Mouse (Mus musculus) stomach, embryonic 15.5 days (tissue): ENCODE data around the gene Hps3. TPM values are rescaled to one million over a fixed set of nuclear protein-coding genes. Genes with fewer than 3 reads are reported as not detected.
"Not testable (repeated sequence)": the region's sequence is repeated elsewhere in the genome, so short reads cannot be mapped to it uniquely, and the experiment has no call there.

Source experiments
- ATAC-seq: fragments of 200-750 bp; cut with Nextera tagmentation; 2 replicates; pipeline ENCODE4 v1.8.0; 2017; ENCODE audit warnings: low read depth, moderate number of reproducible peaks, moderate TSS enrichment; ENCODE audit not compliant: insufficient read depth, low FRiP score
- H3K27ac ChIP-seq: fragments of 300-500 bp; sonication (generic); 2 replicates; pipeline ENCODE4 v1.5.1; 2015; ENCODE audit warnings: mild to moderate bottlenecking, inconsistent platforms
- H3K27me3 ChIP-seq: fragments of 300-500 bp; sonication (generic); replicated peaks from 2 replicates; pipeline ENCODE4 v1.6.1; 2015; ENCODE audit warnings: inconsistent platforms
- H3K36me3 ChIP-seq: fragments of 300-500 bp; sonication (generic); 2 replicates; pipeline ENCODE4 v1.6.1; 2015; ENCODE audit warnings: inconsistent platforms
- H3K4me1 ChIP-seq: fragments of 300-500 bp; sonication (generic); 2 replicates; pipeline ENCODE4 v1.6.1; 2015; ENCODE audit warnings: inconsistent platforms
- H3K4me2 ChIP-seq: fragments of 300-500 bp; sonication (generic); 2 replicates; pipeline ENCODE4 v1.6.1; 2015; ENCODE audit warnings: mild to moderate bottlenecking, inconsistent platforms
- H3K4me3 ChIP-seq: fragments of 300-500 bp; sonication (generic); replicated peaks from 2 replicates; pipeline ENCODE4 v1.5.1; 2015; ENCODE audit warnings: inconsistent platforms
- H3K9ac ChIP-seq: fragments of 300-500 bp; sonication (generic); 2 replicates; pipeline ENCODE4 v1.6.1; 2015; ENCODE audit warnings: inconsistent platforms
- H3K9me3 ChIP-seq: fragments of 300-500 bp; sonication (generic); 2 replicates; pipeline ENCODE4 v1.6.1; 2016; ENCODE audit warnings: inconsistent platforms
- WGBS: fragments of 180-500 bp; shearing (Covaris S2); methylation state at CpG from one replicate; pipeline ENCODE4 v1.1.7; 2015; 5-methylcytosine and 5-hydroxymethylcytosine counted together
- polyA plus RNA-seq: library from polyadenylated mRNA; unstranded; fragments of >200 nt; fragmentation: Nextera tagmentation; extraction: Ambion mirVana; gene quantifications from 2 replicates; pipeline ENCODE4 v1.2.1, GENCODE M21; 2015

The Hps3 gene
- polyA plus RNA-seq, 1 experiment from 2014 or later, result 8.9 TPM

GRCm38 (mm10) chr3:20028640-20029039, 6.5 kb downstream of the Hps3 start:
- Histone ChIP-seq H3K36me3 (no peaks in the 10 kb centered on the region), H3K4me2 (no peak overlapping the region), H3K4me1 (no peaks in the 10 kb centered on the region), H3K4me3 (no peak overlapping the region), H3K27ac (no peak overlapping the region), H3K27me3 (no peaks in the 10 kb centered on the region), H3K9ac (no peak overlapping the region), H3K9me3 (no peaks in the 10 kb centered on the region)
- 94% methylated on average over 3 of the region's 3 CpGs for whole genome bisulfite sequencing
- no peak for ATAC-seq

GRCm38 (mm10) chr3:20027788-20028187, 7.3 kb downstream of the Hps3 start:
- Histone ChIP-seq H3K36me3 (no peaks in the 10 kb centered on the region), H3K4me1 (no peaks in the 10 kb centered on the region), H3K9ac (no peak overlapping the region), H3K27ac (no peak overlapping the region), H3K4me2 (no peak overlapping the region), H3K27me3 (no peaks in the 10 kb centered on the region), H3K4me3 (no peak overlapping the region), H3K9me3 (no peaks in the 10 kb centered on the region)
- WGBS, result 91% methylated on average over 5 of the region's 5 CpGs
- no peak for ATAC-seq

- H3K4me2 ChIP-seq, result no peak overlapping the region
- H3K4me1 ChIP-seq, result no peaks in the 10 kb centered on the region
- no peaks in the 10 kb centered on the region for H3K9me3 ChIP-seq
- H3K9ac ChIP-seq, result no peak overlapping the region
- H3K4me3 ChIP-seq, result no peak overlapping the region
- H3K27ac ChIP-seq, result no peak overlapping the region
- WGBS, result 85% methylated on average over 8 of the region's 8 CpGs
- H3K36me3 ChIP-seq, result no peaks in the 10 kb centered on the region
- no peaks in the 10 kb centered on the region for H3K27me3 ChIP-seq
- ATAC-seq, result no peak
These were observed 8.0 kb downstream of the Hps3 start for GRCm38 (mm10) chr3:20026996-20027689.

GRCm38 (mm10) chr3:20026481-20026880, 8.6 kb downstream of the Hps3 start:
- Histone ChIP-seq H3K36me3 (no peaks in the 10 kb centered on the region), H3K4me3 (no peak overlapping the region), H3K27ac (no peak overlapping the region), H3K27me3 (no peaks in the 10 kb centered on the region), H3K9me3 (no peaks in the 10 kb centered on the region), H3K4me1 (no peaks in the 10 kb centered on the region), H3K4me2 (no peak overlapping the region), H3K9ac (no peak overlapping the region)
- no peak for ATAC-seq

GRCm38 (mm10) chr3:20023832-20024231, 11.3 kb downstream of the Hps3 start:
- no peak for ATAC-seq

GRCm38 (mm10) chr3:20018076-20018475, 17.0 kb downstream of the Hps3 start:
- Histone ChIP-seq H3K9ac (no peak overlapping the region), H3K4me3 (no peak overlapping the region), H3K9me3 (no peaks in the 10 kb centered on the region), H3K4me1 (no peaks in the 10 kb centered on the region), H3K36me3 (peaks cover 11% of the 10 kb centered on the region; the same call in 1 of the 2 replicates), H3K27ac (no peak overlapping the region), H3K4me2 (no peak overlapping the region), H3K27me3 (no peaks in the 10 kb centered on the region)
- 77% methylated on average over 8 of the region's 8 CpGs for WGBS
- ATAC-seq, result no peak

More at GRCm38 (mm10) chr3:20023832-20024231, 11.3 kb downstream of the Hps3 start:
- H3K27me3 ChIP-seq, result no peaks in the 10 kb centered on the region
- no peaks in the 10 kb centered on the region for H3K36me3 ChIP-seq
- H3K9me3 ChIP-seq, result no peaks in the 10 kb centered on the region
- 57% methylated on average over 1 of the region's 1 CpGs for WGBS
- no peak overlapping the region for H3K9ac ChIP-seq
- no peaks in the 10 kb centered on the region for H3K4me1 ChIP-seq
- no peak overlapping the region for H3K27ac ChIP-seq
- no peak overlapping the region for H3K4me3 ChIP-seq
- H3K4me2 ChIP-seq, result no peak overlapping the region

- Histone ChIP-seq H3K9ac (no peak overlapping the region), H3K27me3 (no peaks in the 10 kb centered on the region), H3K9me3 (no peaks in the 10 kb centered on the region), H3K4me2 (no peak overlapping the region), H3K36me3 (peaks cover 11% of the 10 kb centered on the region; the same call in 1 of the 2 replicates), H3K27ac (no peak overlapping the region), H3K4me1 (no peaks in the 10 kb centered on the region), H3K4me3 (no peak overlapping the region)
- no peak for ATAC-seq
- 93% methylated on average over 2 of the region's 2 CpGs for WGBS
These were observed 20.7 kb downstream of the Hps3 start for GRCm38 (mm10) chr3:20014454-20014853.

- 71% methylated on average over 7 of the region's 7 CpGs for WGBS
- not testable (repeated sequence) for H3K9ac ChIP-seq, H3K9me3 ChIP-seq, H3K4me2 ChIP-seq, H3K27ac ChIP-seq, H3K36me3 ChIP-seq, ATAC-seq, H3K4me3 ChIP-seq, H3K27me3 ChIP-seq, H3K4me1 ChIP-seq
These were observed 24.2 kb downstream of the Hps3 start for GRCm38 (mm10) chr3:20010905-20011304.

- Histone ChIP-seq H3K4me3 (no peak overlapping the region), H3K4me2 (no peak overlapping the region), H3K27me3 (no peaks in the 10 kb centered on the region), H3K9me3 (no peaks in the 10 kb centered on the region), H3K36me3 (0 out of 2 replicates have a peak, but pooled peaks cover 3% of the 10 kb centered on the region), H3K27ac (no peak overlapping the region), H3K4me1 (no peaks in the 10 kb centered on the region), H3K9ac (no peak overlapping the region)
- no peak for ATAC-seq
- 88% methylated on average over 9 of the region's 9 CpGs for WGBS
These were observed 24.7 kb downstream of the Hps3 start for GRCm38 (mm10) chr3:20010464-20010863.

- H3K4me2 ChIP-seq, result no peak overlapping the region
- 70% methylated on average over 5 of the region's 5 CpGs for WGBS
- H3K4me1 ChIP-seq, result no peaks in the 10 kb centered on the region
- H3K27me3 ChIP-seq, result no peaks in the 10 kb centered on the region
- no peak overlapping the region for H3K4me3 ChIP-seq
- ATAC-seq, result no peak; the same call in 1 of the 2 replicates
- no peaks in the 10 kb centered on the region for H3K36me3 ChIP-seq
- no peak overlapping the region for H3K9ac ChIP-seq
- H3K27ac ChIP-seq, result no peak overlapping the region
- no peaks in the 10 kb centered on the region for H3K9me3 ChIP-seq
These were observed 27.4 kb downstream of the Hps3 start for GRCm38 (mm10) chr3:20007759-20008158.

GRCm38 (mm10) chr3:20007275-20007674, 27.8 kb downstream of the Hps3 start:
- Histone ChIP-seq H3K27ac (no peak overlapping the region), H3K9ac (no peak overlapping the region), H3K9me3 (no peaks in the 10 kb centered on the region), H3K27me3 (no peaks in the 10 kb centered on the region), H3K4me3 (no peak overlapping the region), H3K4me2 (no peak overlapping the region), H3K36me3 (no peaks in the 10 kb centered on the region), H3K4me1 (no peaks in the 10 kb centered on the region)
- 76% methylated on average over 4 of the region's 4 CpGs for WGBS
- peak; percentile 39; the same call in 1 of the 2 replicates for ATAC-seq

GRCm38 (mm10) chr3:20005611-20006010, 29.5 kb downstream of the Hps3 start:
- Histone ChIP-seq H3K9ac (no peak overlapping the region), H3K27me3 (no peaks in the 10 kb centered on the region), H3K36me3 (no peaks in the 10 kb centered on the region; the same call in 1 of the 2 replicates), H3K27ac (no peak overlapping the region), H3K4me2 (no peak overlapping the region), H3K4me3 (no peak overlapping the region), H3K9me3 (no peaks in the 10 kb centered on the region), H3K4me1 (no peaks in the 10 kb centered on the region)
- WGBS, result 70% methylated on average over 1 of the region's 1 CpGs
- no peak for ATAC-seq

- H3K27ac ChIP-seq, result no peak overlapping the region
- H3K36me3 ChIP-seq, result no peaks in the 10 kb centered on the region; the same call in 1 of the 2 replicates
- no peak overlapping the region for H3K4me2 ChIP-seq
- H3K9me3 ChIP-seq, result no peaks in the 10 kb centered on the region
- no peaks in the 10 kb centered on the region for H3K4me1 ChIP-seq
- no peak overlapping the region for H3K4me3 ChIP-seq
- 80% methylated on average over 8 of the region's 8 CpGs for WGBS
- ATAC-seq, result no peak
- no peak overlapping the region for H3K9ac ChIP-seq
- H3K27me3 ChIP-seq, result no peaks in the 10 kb centered on the region
These were observed 30.7 kb downstream of the Hps3 start for GRCm38 (mm10) chr3:20004422-20004821.
